Mouse (Mus musculus) kidney, embryonic 16.5 days (tissue): ENCODE results near the gene Lrp4. TPM values are rescaled to one million over a fixed set of nuclear protein-coding genes. Genes with fewer than 3 reads are reported as not detected.

Source experiments
- ATAC-seq: fragments of 200-750 bp; cut with Nextera tagmentation; 2 replicates; pipeline ENCODE4 v1.8.0; 2017; ENCODE audit warnings: moderate TSS enrichment; ENCODE audit not compliant: low FRiP score, low TSS enrichment
- H3K27ac ChIP-seq: fragments of 300-500 bp; sonication (generic); 2 replicates; pipeline ENCODE4 v1.5.1; 2014; ENCODE audit warnings: low read length
- H3K27me3 ChIP-seq: fragments of 300-500 bp; sonication (generic); 2 replicates; pipeline ENCODE4 v1.6.1; 2014; ENCODE audit warnings: low read length, control low read depth, mixed read lengths; ENCODE audit not compliant: insufficient read depth
- H3K36me3 ChIP-seq: fragments of 300-500 bp; sonication (generic); 2 replicates; pipeline ENCODE4 v1.6.1; 2014; ENCODE audit warnings: low read length, control low read depth, mixed read lengths; ENCODE audit not compliant: insufficient read depth
- H3K4me1 ChIP-seq: fragments of 300-500 bp; sonication (generic); 2 replicates; pipeline ENCODE4 v1.6.1; 2014; ENCODE audit warnings: low read length, control low read depth, mixed read lengths; ENCODE audit not compliant: insufficient read depth
- H3K4me2 ChIP-seq: fragments of 300-500 bp; sonication (generic); replicated peaks from 2 replicates; pipeline ENCODE4 v1.6.1; 2014; ENCODE audit warnings: low read depth, low read length
- H3K4me3 ChIP-seq: fragments of 300-500 bp; sonication (generic); 2 replicates; pipeline ENCODE4 v1.5.1; 2014; ENCODE audit warnings: mild to moderate bottlenecking, low read length
- H3K9ac ChIP-seq: fragments of 300-500 bp; sonication (generic); replicated peaks from 2 replicates; pipeline ENCODE4 v1.6.1; 2014; ENCODE audit warnings: low read length
- H3K9me3 ChIP-seq: fragments of 300-500 bp; sonication (generic); 2 replicates; pipeline ENCODE4 v1.6.1; 2016; ENCODE audit warnings: low read length, control low read depth
- WGBS: fragments of 180-500 bp; shearing (Covaris S2); extraction: QIAGEN DNeasy Blood & Tissue Kit; methylation state at CpG from one replicate; pipeline ENCODE4 v1.1.7; 2014; 5-methylcytosine and 5-hydroxymethylcytosine counted together
- polyA plus RNA-seq: library from polyadenylated mRNA; unstranded; fragments of >200 nt; fragmentation: Nextera tagmentation; extraction: Ambion mirVana; gene quantifications from 2 replicates; pipeline ENCODE4 v1.2.1, GENCODE M21; 2015

The Lrp4 gene
- 7.6 and 9.0 TPM in 2 replicates for polyA plus RNA-seq

DNA sequence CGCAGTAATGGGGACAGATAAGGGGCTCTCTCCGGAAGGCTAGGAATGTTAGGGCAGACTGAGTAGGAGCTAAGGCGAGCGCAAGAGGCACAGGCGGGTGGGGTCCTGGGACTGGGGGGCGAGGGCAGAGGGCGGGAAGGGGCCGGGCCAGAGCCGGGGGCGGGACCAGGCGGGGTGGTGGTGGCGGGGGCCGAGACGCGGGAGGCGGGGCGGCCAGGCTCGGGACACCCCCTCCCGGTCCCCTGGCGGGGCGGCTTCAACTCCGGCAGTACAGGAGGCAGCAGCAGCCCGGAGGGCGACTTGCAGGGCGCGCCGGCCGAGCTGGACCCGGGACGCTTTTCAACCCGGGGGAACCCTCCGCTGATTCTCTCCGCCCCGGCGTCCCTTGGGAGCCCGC is at the start of gene Lrp4:
Gene Lrp4 (plus strand): TSS at position 253 of the 397 bp plus-strand sequence.
- peak; percentile 79 for ATAC-seq
- no peaks in the 10 kb centered on the region for H3K36me3 ChIP-seq
- peak within 1 kb of the TSS; percentile 67 for H3K4me3 ChIP-seq
- H3K4me2 ChIP-seq, result peak within 1 kb of the TSS; percentile 77
- no peaks in the 10 kb centered on the region for H3K27me3 ChIP-seq
- 0% methylated on average over 30 of the region's 36 CpGs for WGBS
- peak within 1 kb of the TSS; percentile 84 for H3K27ac ChIP-seq
- H3K9ac ChIP-seq, result peak within 1 kb of the TSS; percentile 81
- H3K9me3 ChIP-seq, result no peaks in the 10 kb centered on the region
- H3K4me1 ChIP-seq, result peaks cover 46% of the 10 kb centered on the region

DNA sequence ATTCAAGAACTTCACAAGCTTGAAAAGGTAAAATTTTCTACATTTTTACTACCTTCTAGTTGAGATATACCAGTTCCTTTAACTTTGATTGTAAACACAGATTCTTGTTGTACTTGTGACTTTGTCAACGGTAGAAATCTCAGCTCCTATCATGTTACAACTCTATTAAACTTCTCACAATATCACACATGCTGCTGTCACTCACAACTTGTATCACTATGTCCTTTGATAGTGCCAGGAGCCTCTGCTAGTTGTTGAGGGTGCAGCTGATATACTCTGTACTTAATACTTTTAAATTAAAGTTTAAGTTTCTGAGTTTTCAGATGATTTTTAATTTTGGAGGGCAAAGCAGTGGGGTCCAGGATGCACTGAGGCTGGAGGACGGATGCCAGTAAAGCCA is 49.3 kb upstream of the Lrp4 start:
- H3K36me3 ChIP-seq, result no peaks in the 10 kb centered on the region
- H3K4me3 ChIP-seq, result no peak overlapping the region
- H3K27me3 ChIP-seq, result no peaks in the 10 kb centered on the region
- H3K4me2 ChIP-seq, result no peak overlapping the region
- peaks cover 7% of the 10 kb centered on the region for H3K4me1 ChIP-seq
- WGBS, result 66% methylated on average over 2 of the region's 2 CpGs
- no peak overlapping the region for H3K9ac ChIP-seq
- H3K27ac ChIP-seq, result no peak overlapping the region
- no peak for ATAC-seq
- H3K9me3 ChIP-seq, result no peaks in the 10 kb centered on the region

DNA sequence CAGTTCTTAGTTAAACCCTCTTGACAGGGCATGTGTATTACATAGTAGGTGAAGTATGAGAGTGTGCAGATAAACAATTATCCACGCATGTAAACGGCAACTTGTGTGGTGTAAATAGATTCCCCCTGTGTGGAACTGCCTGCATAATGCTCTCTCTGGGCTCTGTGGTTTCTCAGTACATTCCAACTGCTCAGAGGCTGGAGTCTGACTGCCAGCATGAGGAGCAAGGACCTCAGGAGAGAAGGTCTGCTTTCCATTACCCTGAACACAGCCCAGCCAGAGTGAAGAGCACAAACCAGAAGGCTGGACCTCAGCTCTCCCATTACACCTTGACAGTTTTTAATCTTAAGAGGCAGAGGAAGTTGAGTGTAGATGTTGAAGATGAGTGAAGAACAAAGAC is 45.8 kb upstream of the Lrp4 start:
- Histone ChIP-seq H3K4me2 (no peak overlapping the region), H3K27ac (no peak overlapping the region), H3K27me3 (no peaks in the 10 kb centered on the region), H3K4me3 (no peak overlapping the region), H3K9me3 (no peaks in the 10 kb centered on the region), H3K9ac (no peak overlapping the region), H3K4me1 (peaks cover 7% of the 10 kb centered on the region), H3K36me3 (no peaks in the 10 kb centered on the region)
- no peak for ATAC-seq
- WGBS, result 80% methylated on average over 2 of the region's 2 CpGs

DNA sequence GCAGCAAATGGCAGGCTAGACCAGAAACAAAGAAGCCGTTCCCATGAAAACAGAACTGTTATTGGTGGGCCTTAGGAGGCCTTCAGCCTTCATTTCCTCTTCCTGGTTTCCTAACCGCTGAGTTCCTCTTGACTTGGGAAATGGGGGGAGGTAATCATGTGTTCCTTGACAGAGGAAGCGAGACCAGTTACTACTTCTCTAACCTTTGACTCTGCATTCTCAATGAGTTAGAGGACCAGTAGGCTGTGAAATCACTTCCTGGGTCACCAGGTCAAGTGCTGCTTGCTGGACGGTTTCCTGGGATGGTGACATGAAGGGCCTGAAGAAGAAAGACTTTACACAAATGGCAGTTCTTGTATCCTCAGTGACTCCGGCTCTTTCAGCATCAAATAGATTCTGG is 45.0 kb upstream of the Lrp4 start:
- Histone ChIP-seq H3K9me3 (no peaks in the 10 kb centered on the region), H3K4me3 (no peak overlapping the region), H3K27me3 (no peaks in the 10 kb centered on the region), H3K4me2 (no peak overlapping the region), H3K9ac (no peak overlapping the region), H3K36me3 (no peaks in the 10 kb centered on the region), H3K27ac (peak overlapping the region; percentile 37), H3K4me1 (peaks cover 7% of the 10 kb centered on the region)
- 38% methylated on average over 5 of the region's 5 CpGs for WGBS
- ATAC-seq, result peak; percentile 42; the same call in 1 of the 2 replicates

DNA sequence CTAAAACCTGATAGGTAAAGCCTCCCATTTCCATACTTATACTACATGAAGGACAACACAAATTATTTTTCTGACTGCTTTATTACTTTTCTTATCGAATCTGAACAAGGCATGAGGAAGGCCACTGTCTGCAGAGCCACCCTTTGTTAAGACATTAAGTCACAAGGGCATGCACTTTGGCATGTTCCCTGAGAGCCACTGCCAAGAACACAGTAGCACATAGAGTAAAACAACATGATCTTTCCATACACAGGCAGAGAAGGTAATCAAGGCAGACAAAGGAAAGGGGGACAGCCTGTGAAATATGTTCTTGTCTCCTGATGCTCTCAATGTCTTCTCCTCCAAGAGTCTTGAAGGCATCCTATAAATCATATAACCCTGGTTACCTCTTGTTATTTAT is 43.5 kb upstream of the Lrp4 start:
- no peaks in the 10 kb centered on the region for H3K9me3 ChIP-seq
- no peaks in the 10 kb centered on the region for H3K27me3 ChIP-seq
- no peak for ATAC-seq
- WGBS, result 63% methylated on average over 1 of the region's 1 CpGs
- no peak overlapping the region for H3K4me3 ChIP-seq
- no peak overlapping the region for H3K4me2 ChIP-seq
- no peak overlapping the region for H3K27ac ChIP-seq
- H3K36me3 ChIP-seq, result no peaks in the 10 kb centered on the region
- no peak overlapping the region for H3K9ac ChIP-seq
- H3K4me1 ChIP-seq, result peaks cover 7% of the 10 kb centered on the region

DNA sequence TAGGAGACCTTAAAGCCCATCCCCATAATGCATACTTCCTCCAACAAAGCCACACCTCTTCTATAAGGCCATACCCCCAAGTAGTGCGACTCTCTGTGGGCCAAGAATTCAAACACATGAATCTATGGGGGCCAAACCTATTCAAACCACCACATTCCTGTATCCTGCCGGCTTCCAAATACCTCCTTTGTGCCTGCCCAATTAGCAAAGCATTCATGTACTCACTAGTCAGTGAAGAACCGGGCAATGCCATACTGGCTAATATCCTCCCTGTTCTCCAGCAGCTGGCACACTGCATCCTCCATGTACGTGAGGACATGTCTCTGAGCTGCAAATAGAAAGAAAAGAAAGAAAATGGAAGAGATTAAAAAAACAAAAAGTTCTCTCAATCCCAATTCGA is 35.7 kb upstream of the Lrp4 start:
- H3K4me1 ChIP-seq, result peaks cover 3% of the 10 kb centered on the region; the same call in 1 of the 2 replicates
- H3K9ac ChIP-seq, result no peak overlapping the region
- H3K4me3 ChIP-seq, result no peak overlapping the region
- WGBS, result 89% methylated on average over 5 of the region's 5 CpGs
- H3K27me3 ChIP-seq, result no peaks in the 10 kb centered on the region
- ATAC-seq, result no peak
- no peak overlapping the region for H3K4me2 ChIP-seq
- no peaks in the 10 kb centered on the region for H3K9me3 ChIP-seq
- H3K27ac ChIP-seq, result no peak overlapping the region
- peaks cover 5% of the 10 kb centered on the region; the same call in 1 of the 2 replicates for H3K36me3 ChIP-seq

DNA sequence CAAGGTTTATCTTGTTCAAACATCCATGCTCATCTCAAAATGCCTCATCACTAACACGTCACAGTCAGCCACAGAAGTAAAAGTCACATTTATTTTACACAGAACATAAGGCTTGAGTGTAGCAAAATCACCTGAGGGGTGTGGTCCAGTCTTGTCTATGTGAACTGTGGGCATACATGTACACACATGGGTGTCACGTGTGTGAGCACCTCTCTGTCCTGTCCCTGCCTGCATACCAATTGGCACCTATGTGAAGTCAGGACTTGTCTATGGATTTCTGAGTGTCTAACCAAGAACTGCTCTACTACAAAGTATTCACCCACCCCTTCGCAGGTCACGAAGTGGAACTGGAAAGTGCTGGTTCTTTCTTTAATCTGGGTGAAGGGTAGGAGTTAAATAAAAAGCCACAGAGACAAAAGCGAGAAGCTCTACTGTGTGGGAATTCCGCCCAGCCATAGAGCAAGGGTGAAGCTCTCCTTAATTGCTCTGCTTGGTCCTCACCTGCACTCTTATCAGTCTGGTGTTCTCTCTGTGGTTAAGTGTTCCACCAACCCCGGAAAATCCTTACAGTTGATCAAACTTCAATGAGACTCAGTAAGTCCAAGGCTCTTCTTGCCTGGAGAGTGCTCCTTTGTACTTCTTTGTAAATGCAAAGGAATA is 33.1 kb upstream of the Lrp4 start:
- Histone ChIP-seq H3K9me3 (no peaks in the 10 kb centered on the region), H3K9ac (no peak overlapping the region), H3K4me3 (no peak overlapping the region), H3K27ac (no peak overlapping the region), H3K4me2 (no peak overlapping the region), H3K36me3 (peaks cover 5% of the 10 kb centered on the region; the same call in 1 of the 2 replicates), H3K4me1 (peaks cover 9% of the 10 kb centered on the region; the same call in 1 of the 2 replicates), H3K27me3 (no peaks in the 10 kb centered on the region)
- WGBS, result 88% methylated on average over 7 of the region's 7 CpGs
- ATAC-seq, result no peak

DNA sequence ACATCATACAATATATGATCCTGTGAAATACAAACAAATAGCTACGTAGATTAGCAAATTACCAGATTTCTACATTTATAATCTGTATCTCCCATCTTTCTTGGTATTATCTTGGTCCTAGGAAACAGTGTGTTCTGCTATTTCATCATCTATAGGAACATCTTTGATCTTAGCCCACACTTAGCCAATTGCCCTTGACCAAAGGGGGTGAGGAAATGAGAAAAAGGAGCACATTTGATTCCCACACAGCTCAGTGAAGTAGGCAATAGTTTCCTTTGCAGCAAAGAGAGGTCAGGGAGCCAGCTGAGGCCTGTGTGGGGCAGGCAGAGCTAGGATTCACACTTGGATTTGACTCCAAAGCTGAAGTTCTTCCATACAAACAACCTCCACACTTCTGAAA is 31.0 kb upstream of the Lrp4 start:
- peaks cover 5% of the 10 kb centered on the region; the same call in 1 of the 2 replicates for H3K36me3 ChIP-seq
- H3K9me3 ChIP-seq, result no peaks in the 10 kb centered on the region
- no peaks in the 10 kb centered on the region for H3K27me3 ChIP-seq
- ATAC-seq, result no peak
- H3K4me1 ChIP-seq, result peaks cover 13% of the 10 kb centered on the region; the same call in 1 of the 2 replicates
- WGBS, result 86% methylated on average over 1 of the region's 1 CpGs
- no peak overlapping the region for H3K27ac ChIP-seq
- no peak overlapping the region for H3K4me3 ChIP-seq
- H3K4me2 ChIP-seq, result no peak overlapping the region
- no peak overlapping the region for H3K9ac ChIP-seq

DNA sequence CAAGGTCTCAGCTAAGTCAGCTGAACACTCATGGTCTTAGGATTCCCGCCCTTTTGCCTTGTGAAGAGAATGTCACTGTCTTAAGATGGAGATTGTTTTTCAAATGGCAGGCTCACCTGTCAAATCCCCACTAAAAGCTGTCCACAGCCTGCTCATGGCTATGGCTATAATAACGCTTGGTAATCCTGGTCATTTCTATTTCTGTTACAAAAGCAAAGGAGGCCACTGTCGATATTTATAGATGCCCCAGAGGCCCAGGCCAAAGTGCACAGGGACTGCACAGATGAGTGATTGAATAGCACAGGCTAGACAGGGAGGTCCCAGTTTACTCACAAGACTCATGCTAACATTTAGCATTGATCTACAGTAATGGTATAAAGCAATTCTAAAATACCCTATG is 28.2 kb upstream of the Lrp4 start:
- Histone ChIP-seq H3K9me3 (no peaks in the 10 kb centered on the region), H3K27ac (no peak overlapping the region), H3K4me3 (no peak overlapping the region), H3K4me2 (no peak overlapping the region), H3K9ac (no peak overlapping the region), H3K36me3 (no peaks in the 10 kb centered on the region), H3K27me3 (no peaks in the 10 kb centered on the region), H3K4me1 (peaks cover 13% of the 10 kb centered on the region; the same call in 1 of the 2 replicates)
- ATAC-seq, result no peak
- 90% methylated on average over 3 of the region's 3 CpGs for WGBS

DNA sequence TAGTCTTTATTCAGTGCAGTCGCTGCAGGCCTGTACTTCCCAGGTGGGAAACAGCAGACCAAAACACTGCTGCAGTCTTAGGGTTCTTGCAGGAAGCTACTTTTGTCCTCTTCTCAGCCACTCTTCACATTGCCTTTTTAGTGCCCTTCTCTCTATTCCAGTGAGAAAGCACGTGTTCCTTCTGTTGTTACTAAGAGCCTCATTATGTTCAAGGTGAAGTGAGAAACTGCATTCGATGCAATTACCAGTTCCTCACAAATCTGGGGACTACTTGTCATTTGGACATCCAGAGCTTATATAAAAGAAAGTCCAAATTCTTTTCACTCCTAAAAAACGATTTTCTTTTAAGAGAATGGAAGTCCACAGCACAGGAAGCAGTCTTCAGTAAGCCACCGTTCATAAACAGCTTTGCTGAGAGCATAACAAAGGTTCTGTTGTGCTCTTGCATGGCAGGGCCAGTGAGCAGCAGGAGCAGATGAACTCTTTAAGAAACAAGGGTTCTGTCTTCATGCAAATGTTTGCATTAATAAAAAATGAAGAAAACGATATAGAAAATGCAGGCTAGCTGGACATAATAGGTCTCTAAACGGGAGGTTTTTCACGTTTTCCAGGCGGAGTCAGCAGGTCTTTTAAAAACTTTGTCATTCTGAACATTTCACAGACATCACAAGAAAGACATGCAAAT is 27.3 kb upstream of the Lrp4 start:
- no peak overlapping the region for H3K4me2 ChIP-seq
- no peaks in the 10 kb centered on the region for H3K27me3 ChIP-seq
- no peaks in the 10 kb centered on the region for H3K9me3 ChIP-seq
- peaks cover 13% of the 10 kb centered on the region; the same call in 1 of the 2 replicates for H3K4me1 ChIP-seq
- H3K27ac ChIP-seq, result no peak overlapping the region
- WGBS, result 36% methylated on average over 9 of the region's 9 CpGs
- H3K9ac ChIP-seq, result no peak overlapping the region
- ATAC-seq, result no peak
- no peaks in the 10 kb centered on the region for H3K36me3 ChIP-seq
- H3K4me3 ChIP-seq, result no peak overlapping the region
